ENCODE assay signal across 8 mouse cellular contexts in genomic region chr11:97798782-97799145, GRCm38 (mm10). TPM values are rescaled to one million over a fixed set of nuclear protein-coding genes. Genes with fewer than 3 reads are reported as not detected.
DNase-seq lines count a peak whose midpoint lies in the region; ATAC-seq and TF ChIP-seq lines count a peak whose summit lies in the region.

Gene Lasp1, plus strand, starts transcription at chr11:97799000.

- H3K27ac ChIP-seq in forebrain, postnatal 0 days (ENCODE audit: low read depth, low read length): peak within 1 kb of the TSS; percentile 91
- peak within 1 kb of the TSS; percentile 100 for H3K27ac ChIP-seq in lung, embryonic 16.5 days (ENCODE audit: low read length)

- peaks cover 57% of the 10 kb centered on the region for H3K4me1 ChIP-seq in G1E (ENCODE audit: insufficient read depth, low read depth, low read length)
- peaks cover 19% of the 10 kb centered on the region; the same call in 1 of the 2 replicates for H3K4me1 ChIP-seq in forebrain, postnatal 0 days (ENCODE audit: insufficient read depth)
- H3K4me1 ChIP-seq in lung, embryonic 16.5 days (replicated peaks; ENCODE audit: control insufficient read depth, insufficient read depth, low read length): peaks cover 31% of the 10 kb centered on the region

- TF ChIP-seq CTCF in G1E (IDR thresholded peaks at IDR 0.05; ENCODE audit: low read depth, low read length): no peak
- no peak for TF ChIP-seq CTCF in forebrain, postnatal 0 days (IDR thresholded peaks at IDR 0.05; ENCODE audit: low read depth)

- under 1% methylated on average over 11 of the region's 11 CpGs for WGBS in forebrain, postnatal 0 days
- WGBS in lung, embryonic 16.5 days: under 1% methylated on average over 11 of the region's 11 CpGs

- no peaks in the 10 kb centered on the region for H3K9me3 ChIP-seq in G1E (replicated peaks)
- H3K9me3 ChIP-seq in forebrain, postnatal 0 days (ENCODE audit: low read length): no peaks in the 10 kb centered on the region
- no peaks in the 10 kb centered on the region for H3K9me3 ChIP-seq in lung, embryonic 16.5 days (ENCODE audit: control insufficient read depth, low read length)

- ATAC-seq in G1E (ENCODE audit: extremely low read depth, insufficient number of reproducible peaks, low FRiP score, poor library complexity, severe bottlenecking): no peak
- peak; percentile 76 for ATAC-seq in forebrain, postnatal 0 days
- ATAC-seq in hematopoietic stem cell, adult 5-6 weeks (replicated peaks in 1 of 2; ENCODE audit: insufficient read depth in 1 of 2, low FRiP score in 2 of 2, low TSS enrichment in 1 of 2, low read depth in 1 of 2, poor library complexity in 2 of 2, severe bottlenecking in 2 of 2): peak in 1 of 2 experiments; percentile 51; a peak in 2 of 4 replicates
- ATAC-seq in lung, embryonic 16.5 days (ENCODE audit: low read depth): peak; percentile 35

- peak within 1 kb of the TSS; percentile 80 for H3K9ac ChIP-seq in forebrain, postnatal 0 days
- H3K9ac ChIP-seq in lung, embryonic 16.5 days (ENCODE audit: low read length): peak within 1 kb of the TSS; percentile 97

- H3K4me3 ChIP-seq in G1E (ENCODE audit: low read depth, low read length): peak within 1 kb of the TSS; percentile 83
- H3K4me3 ChIP-seq in forebrain, postnatal 0 days (ENCODE audit: low read depth, low read length): peak within 1 kb of the TSS; percentile 97
- peak within 1 kb of the TSS; percentile 94 for H3K4me3 ChIP-seq in lung, embryonic 16.5 days (ENCODE audit: low read length)

- peaks cover 11% of the 10 kb centered on the region for H3K36me3 ChIP-seq in G1E (replicated peaks)
- H3K36me3 ChIP-seq in forebrain, postnatal 0 days (ENCODE audit: insufficient read depth): no peaks in the 10 kb centered on the region
- H3K36me3 ChIP-seq in lung, embryonic 16.5 days (ENCODE audit: control insufficient read depth, insufficient read depth, low read length): no peaks in the 10 kb centered on the region

- peak within 1 kb of the TSS; percentile 76 for H3K4me2 ChIP-seq in forebrain, postnatal 0 days (ENCODE audit: low read depth)
- H3K4me2 ChIP-seq in lung, embryonic 16.5 days (ENCODE audit: low read depth, low read length): peak within 1 kb of the TSS; percentile 64

- DNase-seq in G1E (ENCODE audit: low spot score): no peak
- peak; percentile 89 to 94 for DNase-seq in cerebellum, adult 18-20 months
- peak; percentile 95 for DNase-seq in forebrain, postnatal 0 days
- DNase-seq in layer of hippocampus, adult 9-11 months: peak; percentile 87
- peak; percentile 73 for DNase-seq in ovary, adult 18-20 months (ENCODE audit: low spot score)
- peak; percentile 93 for DNase-seq in thymus, postnatal 14 days

- H3K27me3 ChIP-seq in G1E (ENCODE audit: insufficient read depth, low read length): no peaks in the 10 kb centered on the region
- H3K27me3 ChIP-seq in forebrain, postnatal 0 days (ENCODE audit: insufficient read depth, low read length): no peaks in the 10 kb centered on the region
- no peaks in the 10 kb centered on the region for H3K27me3 ChIP-seq in lung, embryonic 16.5 days (ENCODE audit: control insufficient read depth, insufficient read depth, low read depth, low read length)

RNA-seq across cellular contexts. Expression of gene Lasp1, which starts in this region (rescaled TPM):
- total RNA-seq in G1E (2014; fragmentation: Nextera tagmentation) (31.0 and 37.1 TPM in 2 replicates), G1E (2017) (53.4 and 122 TPM in 2 replicates)
- 49.6 and 71.7 TPM in 2 replicates for polyA plus RNA-seq in G1E (2012)
- 142 and 153 TPM in 2 replicates for total RNA-seq in forebrain, postnatal 0 days (2014; rRNA removed)
- 117 and 152 TPM in 2 replicates for polyA plus RNA-seq in forebrain, postnatal 0 days (2015; fragmentation: Nextera tagmentation; extraction: Ambion mirVana)
- 220 and 229 TPM in 2 replicates for total RNA-seq in hematopoietic stem cell, adult 5-6 weeks (2017)
- 163 and 167 TPM in 2 replicates for polyA plus RNA-seq in lung, embryonic 16.5 days (2015; fragmentation: Nextera tagmentation; extraction: Ambion mirVana)
